Mouse (Mus musculus) megakaryocyte, embryonic 14.5 days (primary cell): ENCODE data around the gene Ccdc85b.

Experiments used
- FLI1 ChIP-seq: IDR thresholded peaks from 2 replicates; pipeline ENCODE4 v1.6.1; 2012; ENCODE audit warnings: low read length, inconsistent platforms, mixed read lengths
- GATA1 ChIP-seq: IDR thresholded peaks from 3 replicates; pipeline ENCODE4 v1.6.1; 2012; ENCODE audit warnings: mixed read lengths, low read length, inconsistent platforms, borderline replicate concordance

- TF ChIP-seq GATA1 (no peak), FLI1 (no peak)
Observed at GRCm38 (mm10) chr19:5422267-5422666, 35.4 kb downstream of the Ccdc85b start.
